Mouse (Mus musculus): ENCODE measurements around the gene Mc3r. TPM values are rescaled to one million over a fixed set of nuclear protein-coding genes. Genes with fewer than 3 reads are reported as not detected.

Gene Mc3r
- polyA plus RNA-seq, 1 experiment from 2014 or later: not detected

GRCm38 (mm10) chr2:172260064-172260463 is 11.8 kb downstream of the Mc3r start:
- H3K27me3 ChIP-seq (replicated peaks; ENCODE audit: low read depth, poor library complexity, severe bottlenecking): no peaks in the 10 kb centered on the region
- H3K36me3 ChIP-seq (replicated peaks): no peaks in the 10 kb centered on the region
- no peak overlapping the region; the same call in 1 of the 2 replicates for H3K27ac ChIP-seq (replicated peaks)
- DNase-seq (ENCODE audit: low spot score): no peak
- WGBS: 83% methylated on average over 5 of the region's 5 CpGs
- no peaks in the 10 kb centered on the region for H3K9me3 ChIP-seq
- no peak overlapping the region for H3K4me3 ChIP-seq
- H3K4me1 ChIP-seq: peaks cover 5% of the 10 kb centered on the region

GRCm38 (mm10) chr2:172261441-172261840 is 13.1 kb downstream of the Mc3r start:
- no peak overlapping the region for H3K27ac ChIP-seq (replicated peaks)
- 78% methylated on average over 4 of the region's 4 CpGs for WGBS
- peaks cover 5% of the 10 kb centered on the region for H3K4me1 ChIP-seq
- no peak overlapping the region for H3K4me3 ChIP-seq
- H3K36me3 ChIP-seq (replicated peaks): no peaks in the 10 kb centered on the region
- H3K27me3 ChIP-seq (replicated peaks; ENCODE audit: low read depth, poor library complexity, severe bottlenecking): no peaks in the 10 kb centered on the region
- no peaks in the 10 kb centered on the region for H3K9me3 ChIP-seq
- DNase-seq (ENCODE audit: low spot score): no peak

GRCm38 (mm10) chr2:172263216-172263615 is 14.9 kb downstream of the Mc3r start:
- Histone ChIP-seq H3K27me3 (replicated peaks; ENCODE audit: low read depth, poor library complexity, severe bottlenecking) (no peaks in the 10 kb centered on the region), H3K9me3 (no peaks in the 10 kb centered on the region), H3K4me3 (no peak overlapping the region), H3K4me1 (no peaks in the 10 kb centered on the region), H3K36me3 (replicated peaks) (no peaks in the 10 kb centered on the region), H3K27ac (replicated peaks) (no peak overlapping the region)
- DNase-seq (ENCODE audit: low spot score): no peak
- WGBS: 94% methylated on average over 6 of the region's 6 CpGs

GRCm38 (mm10) chr2:172269907-172270306 is 21.6 kb downstream of the Mc3r start:
- Histone ChIP-seq H3K27ac (replicated peaks) (no peak overlapping the region), H3K27me3 (replicated peaks; ENCODE audit: low read depth, poor library complexity, severe bottlenecking) (no peaks in the 10 kb centered on the region), H3K36me3 (replicated peaks) (no peaks in the 10 kb centered on the region), H3K4me3 (no peak overlapping the region), H3K9me3 (no peaks in the 10 kb centered on the region), H3K4me1 (0 out of 2 replicates have a peak, but pooled peaks cover 5% of the 10 kb centered on the region)
- no peak for DNase-seq (ENCODE audit: low spot score)
- WGBS: 87% methylated on average over 11 of the region's 11 CpGs

GRCm38 (mm10) chr2:172270485-172270944 is 22.2 kb downstream of the Mc3r start:
- H3K27ac ChIP-seq (replicated peaks): no peak overlapping the region
- no peak overlapping the region for H3K4me3 ChIP-seq
- DNase-seq (ENCODE audit: low spot score): no peak
- H3K36me3 ChIP-seq (replicated peaks): no peaks in the 10 kb centered on the region
- H3K4me1 ChIP-seq: 0 out of 2 replicates have a peak, but pooled peaks cover 5% of the 10 kb centered on the region
- H3K9me3 ChIP-seq: no peaks in the 10 kb centered on the region
- no peaks in the 10 kb centered on the region for H3K27me3 ChIP-seq (replicated peaks; ENCODE audit: low read depth, poor library complexity, severe bottlenecking)
- 63% methylated on average over 9 of the region's 9 CpGs for WGBS

GRCm38 (mm10) chr2:172270974-172271697 is 22.8 kb downstream of the Mc3r start:
- Histone ChIP-seq H3K9me3 (no peaks in the 10 kb centered on the region), H3K4me3 (no peak overlapping the region), H3K4me1 (0 out of 2 replicates have a peak, but pooled peaks cover 7% of the 10 kb centered on the region), H3K27me3 (replicated peaks; ENCODE audit: low read depth, poor library complexity, severe bottlenecking) (no peaks in the 10 kb centered on the region), H3K36me3 (replicated peaks) (no peaks in the 10 kb centered on the region), H3K27ac (replicated peaks) (no peak overlapping the region; the same call in 1 of the 2 replicates)
- WGBS: 79% methylated on average over 12 of the region's 12 CpGs
- no peak for DNase-seq (ENCODE audit: low spot score)

GRCm38 (mm10) chr2:172274662-172275061 is 26.4 kb downstream of the Mc3r start:
- Histone ChIP-seq H3K36me3 (replicated peaks) (no peaks in the 10 kb centered on the region), H3K9me3 (no peaks in the 10 kb centered on the region), H3K27me3 (replicated peaks; ENCODE audit: low read depth, poor library complexity, severe bottlenecking) (no peaks in the 10 kb centered on the region), H3K27ac (replicated peaks) (peak overlapping the region; percentile 24; the same call in 1 of the 2 replicates), H3K4me3 (no peak overlapping the region), H3K4me1 (0 out of 2 replicates have a peak, but pooled peaks cover 8% of the 10 kb centered on the region)
- no peak for DNase-seq (ENCODE audit: low spot score)
- 79% methylated on average over 8 of the region's 8 CpGs for WGBS

GRCm38 (mm10) chr2:172276155-172276554 is 27.9 kb downstream of the Mc3r start:
- 0 out of 2 replicates have a peak, but pooled peaks cover 5% of the 10 kb centered on the region for H3K4me1 ChIP-seq
- no peak overlapping the region for H3K27ac ChIP-seq (replicated peaks)
- no peak overlapping the region for H3K4me3 ChIP-seq
- H3K27me3 ChIP-seq (replicated peaks; ENCODE audit: low read depth, poor library complexity, severe bottlenecking): no peaks in the 10 kb centered on the region
- 78% methylated on average over 5 of the region's 5 CpGs for WGBS
- no peak for DNase-seq (ENCODE audit: low spot score)
- H3K9me3 ChIP-seq: no peaks in the 10 kb centered on the region
- no peaks in the 10 kb centered on the region for H3K36me3 ChIP-seq (replicated peaks)

- Histone ChIP-seq H3K27me3 (replicated peaks; ENCODE audit: low read depth, poor library complexity, severe bottlenecking) (no peaks in the 10 kb centered on the region), H3K27ac (replicated peaks) (no peak overlapping the region), H3K36me3 (replicated peaks) (no peaks in the 10 kb centered on the region), H3K4me1 (0 out of 2 replicates have a peak, but pooled peaks cover 8% of the 10 kb centered on the region), H3K4me3 (no peak overlapping the region), H3K9me3 (no peaks in the 10 kb centered on the region)
- 78% methylated on average over 3 of the region's 3 CpGs for WGBS
- DNase-seq (ENCODE audit: low spot score): no peak
Measured at GRCm38 (mm10) chr2:172278979-172279378, 30.7 kb downstream of the Mc3r start.

- no peak for DNase-seq (ENCODE audit: low spot score)
- Histone ChIP-seq H3K36me3 (replicated peaks) (no peaks in the 10 kb centered on the region), H3K4me3 (no peak overlapping the region), H3K4me1 (0 out of 2 replicates have a peak, but pooled peaks cover 4% of the 10 kb centered on the region), H3K27me3 (replicated peaks; ENCODE audit: low read depth, poor library complexity, severe bottlenecking) (no peaks in the 10 kb centered on the region), H3K9me3 (no peaks in the 10 kb centered on the region), H3K27ac (replicated peaks) (no peak overlapping the region)
- WGBS: 80% methylated on average over 19 of the region's 19 CpGs
Measured at GRCm38 (mm10) chr2:172282071-172282710, 33.9 kb downstream of the Mc3r start.

- Histone ChIP-seq H3K36me3 (replicated peaks) (no peaks in the 10 kb centered on the region), H3K4me3 (no peak overlapping the region), H3K4me1 (peaks cover 6% of the 10 kb centered on the region), H3K27me3 (replicated peaks; ENCODE audit: low read depth, poor library complexity, severe bottlenecking) (no peaks in the 10 kb centered on the region), H3K27ac (replicated peaks) (no peak overlapping the region), H3K9me3 (no peaks in the 10 kb centered on the region)
- no peak for DNase-seq (ENCODE audit: low spot score)
- 91% methylated on average over 1 of the region's 1 CpGs for WGBS
Measured at GRCm38 (mm10) chr2:172287715-172288114, 39.4 kb downstream of the Mc3r start.

GRCm38 (mm10) chr2:172288965-172289364 is 40.7 kb downstream of the Mc3r start:
- peaks cover 6% of the 10 kb centered on the region for H3K4me1 ChIP-seq
- no peaks in the 10 kb centered on the region for H3K36me3 ChIP-seq (replicated peaks)
- no peak overlapping the region for H3K4me3 ChIP-seq
- H3K27me3 ChIP-seq (replicated peaks; ENCODE audit: low read depth, poor library complexity, severe bottlenecking): no peaks in the 10 kb centered on the region
- 44% methylated on average over 11 of the region's 11 CpGs for WGBS
- peak overlapping the region; percentile 42; the same call in 1 of the 2 replicates for H3K27ac ChIP-seq (replicated peaks)
- DNase-seq (ENCODE audit: low spot score): no peak
- H3K9me3 ChIP-seq: no peaks in the 10 kb centered on the region

- no peak overlapping the region for H3K4me3 ChIP-seq
- no peak for DNase-seq (ENCODE audit: low spot score)
- H3K4me1 ChIP-seq: peaks cover 6% of the 10 kb centered on the region
- no peaks in the 10 kb centered on the region for H3K9me3 ChIP-seq
- no peak overlapping the region for H3K27ac ChIP-seq (replicated peaks)
- H3K36me3 ChIP-seq (replicated peaks): no peaks in the 10 kb centered on the region
- 29% methylated on average over 1 of the region's 1 CpGs for WGBS
- no peaks in the 10 kb centered on the region for H3K27me3 ChIP-seq (replicated peaks; ENCODE audit: low read depth, poor library complexity, severe bottlenecking)
Measured at GRCm38 (mm10) chr2:172289632-172290031, 41.3 kb downstream of the Mc3r start.
